Mouse (Mus musculus) retina, adult 2 months (tissue): Measurements from ENCODE around the gene Ccdc169.

Source experiments
- DNase-seq: peaks from one replicate; pipeline ENCODE4 v3.0.0-alpha.2; 2012; ENCODE audit warnings: low read depth, low spot score

Gene Ccdc169

DNA sequence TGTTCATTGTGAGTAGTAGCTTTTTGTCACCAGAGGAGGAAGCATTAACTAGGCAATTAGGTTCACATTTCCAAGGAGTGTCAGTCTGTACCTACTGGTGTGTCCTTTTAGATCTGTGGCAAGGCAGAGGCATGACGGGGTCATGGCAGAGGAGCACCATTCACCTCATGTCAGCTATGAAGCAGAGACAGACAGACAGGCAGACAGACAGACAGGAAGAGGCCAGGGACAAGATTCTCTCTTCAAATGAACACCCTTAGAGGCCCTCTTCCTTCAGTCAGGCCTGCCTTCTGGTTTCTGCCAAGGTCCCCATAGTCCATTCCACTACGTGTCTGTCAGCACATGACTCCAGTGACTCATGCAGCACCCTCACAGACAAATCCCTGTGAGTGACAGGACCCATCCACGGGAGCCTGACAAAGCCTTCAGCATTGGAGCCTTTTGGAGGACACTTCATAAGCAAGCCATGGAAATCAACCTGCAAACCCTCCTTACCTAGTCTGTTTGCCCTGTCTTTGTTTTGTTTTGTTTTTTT is 14.7 kb upstream of the Ccdc169 start:
- DNase-seq, result no peak

DNA sequence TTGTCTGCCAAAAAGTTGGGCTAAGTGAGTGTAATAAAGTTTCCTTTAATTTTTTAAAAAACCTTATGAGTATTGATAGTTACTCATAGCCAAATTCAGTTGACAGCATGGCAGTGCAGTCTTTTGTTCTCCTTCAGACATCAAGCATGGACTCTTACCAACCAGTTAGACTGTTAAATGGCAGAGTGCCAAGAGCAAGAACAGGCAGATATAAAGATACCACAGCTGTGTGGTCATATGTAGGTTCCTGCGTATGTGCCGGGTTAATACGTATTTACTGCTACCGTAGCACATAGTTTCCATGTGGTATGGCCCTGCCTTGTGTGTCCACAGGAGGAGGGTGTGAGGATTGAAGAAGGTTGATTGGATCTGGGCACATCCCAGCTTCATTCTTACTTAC is 14.1 kb upstream of the Ccdc169 start:
- DNase-seq, result no peak

GRCm38 (mm10) chr3:55129181-55129692 is 7.9 kb upstream of the Ccdc169 start:
- DNase-seq, result no peak

DNA sequence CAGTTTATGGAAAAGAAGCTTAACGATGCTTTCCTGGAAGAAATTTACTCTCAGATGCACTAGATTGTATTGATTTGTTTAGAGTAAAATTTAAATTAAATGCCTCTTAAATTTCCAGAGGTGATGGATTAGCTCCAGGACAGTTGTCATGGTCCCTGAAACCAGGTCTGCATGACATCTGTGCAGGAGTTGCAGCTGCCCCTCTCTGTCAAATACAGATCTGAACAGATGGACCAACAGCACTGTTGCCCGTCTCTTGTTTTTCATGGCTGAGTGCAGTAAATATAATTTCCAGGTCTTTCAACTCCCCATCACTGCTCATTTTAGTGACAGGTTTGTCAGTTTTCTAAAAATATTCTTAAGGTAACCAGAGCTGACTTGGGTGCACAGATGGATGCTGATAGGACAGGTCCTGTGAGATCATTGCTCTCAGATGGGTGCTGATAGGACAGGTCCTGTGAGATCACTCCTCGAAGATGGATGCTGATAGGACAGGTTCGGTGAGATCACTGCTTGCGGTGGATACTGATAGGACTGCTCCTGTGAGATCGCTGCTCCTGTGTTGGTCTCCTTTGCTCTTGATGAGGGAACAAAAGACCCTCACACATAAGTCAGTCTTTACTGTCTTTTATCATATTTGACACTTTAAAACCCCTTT is 5.4 kb upstream of the Ccdc169 start:
- no peak for DNase-seq

DNA sequence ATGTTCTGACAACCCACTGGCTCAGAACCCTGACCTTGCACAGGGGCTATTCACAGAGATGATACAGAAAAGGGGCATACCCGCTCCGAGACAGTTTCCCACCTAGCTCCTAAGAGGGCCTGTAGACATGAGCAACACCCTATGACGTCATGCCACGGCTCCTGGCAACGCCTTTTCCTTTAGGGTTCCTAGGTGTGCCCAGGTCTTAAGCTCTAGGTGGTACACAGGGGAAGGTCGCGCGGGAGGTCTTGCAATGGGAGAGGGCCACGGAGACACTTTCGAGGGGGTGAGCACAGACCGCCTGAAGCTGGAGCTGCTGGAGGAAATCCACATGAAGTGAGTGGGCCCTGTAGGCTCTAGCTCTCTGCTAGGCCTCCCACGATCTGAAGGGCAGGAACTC is 2.7 kb downstream of the Ccdc169 start:
- DNase-seq, result no peak

- DNase-seq, result no peak
Measured at GRCm38 (mm10) chr3:55141401-55141800, 4.3 kb downstream of the Ccdc169 start.

DNA sequence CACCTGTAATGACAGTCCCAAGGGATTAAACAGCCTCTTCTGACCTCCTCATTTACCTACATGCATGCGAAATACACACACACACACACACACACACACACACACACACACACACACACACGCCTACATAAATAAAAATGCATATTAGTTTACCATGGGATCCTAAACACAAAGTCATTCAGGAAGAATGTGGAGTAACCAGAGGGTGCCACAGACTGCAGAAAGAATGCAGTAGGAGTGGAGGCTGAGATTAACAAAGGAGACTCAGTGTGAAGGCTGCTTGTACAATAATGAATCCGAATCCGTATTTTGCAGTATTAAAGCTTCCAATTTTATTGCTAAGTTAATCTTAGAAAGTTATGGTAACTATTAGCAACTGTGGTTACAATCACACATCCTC is 7.8 kb downstream of the Ccdc169 start:
- DNase-seq, result no peak

DNA sequence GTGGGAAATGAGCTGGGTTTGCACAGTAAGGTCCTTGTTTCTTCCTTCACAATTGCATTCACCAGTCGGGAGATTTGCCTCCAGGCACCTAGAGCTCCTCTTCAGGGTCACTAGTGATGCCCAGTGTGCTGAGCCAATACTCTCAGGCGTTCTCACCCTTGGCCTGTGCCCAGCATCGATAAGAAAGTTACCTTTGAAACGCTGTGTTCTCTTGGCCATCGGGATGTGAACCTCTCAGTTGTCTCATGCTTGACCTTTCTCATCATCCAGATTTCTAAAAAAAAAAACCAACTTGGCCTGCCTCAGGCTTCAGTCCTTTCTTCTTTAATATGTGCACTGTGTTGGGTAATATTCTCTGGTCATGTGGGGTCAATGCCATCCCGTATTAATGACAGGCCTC is 9.3 kb downstream of the Ccdc169 start:
- no peak for DNase-seq

GRCm38 (mm10) chr3:55147156-55147555 is 10.0 kb downstream of the Ccdc169 start:
- DNase-seq, result no peak

- DNase-seq, result no peak
Measured at GRCm38 (mm10) chr3:55148091-55148490, 11.0 kb downstream of the Ccdc169 start.

GRCm38 (mm10) chr3:55151656-55152433 is 14.7 kb downstream of the Ccdc169 start:
- peak; percentile 25 for DNase-seq

DNA sequence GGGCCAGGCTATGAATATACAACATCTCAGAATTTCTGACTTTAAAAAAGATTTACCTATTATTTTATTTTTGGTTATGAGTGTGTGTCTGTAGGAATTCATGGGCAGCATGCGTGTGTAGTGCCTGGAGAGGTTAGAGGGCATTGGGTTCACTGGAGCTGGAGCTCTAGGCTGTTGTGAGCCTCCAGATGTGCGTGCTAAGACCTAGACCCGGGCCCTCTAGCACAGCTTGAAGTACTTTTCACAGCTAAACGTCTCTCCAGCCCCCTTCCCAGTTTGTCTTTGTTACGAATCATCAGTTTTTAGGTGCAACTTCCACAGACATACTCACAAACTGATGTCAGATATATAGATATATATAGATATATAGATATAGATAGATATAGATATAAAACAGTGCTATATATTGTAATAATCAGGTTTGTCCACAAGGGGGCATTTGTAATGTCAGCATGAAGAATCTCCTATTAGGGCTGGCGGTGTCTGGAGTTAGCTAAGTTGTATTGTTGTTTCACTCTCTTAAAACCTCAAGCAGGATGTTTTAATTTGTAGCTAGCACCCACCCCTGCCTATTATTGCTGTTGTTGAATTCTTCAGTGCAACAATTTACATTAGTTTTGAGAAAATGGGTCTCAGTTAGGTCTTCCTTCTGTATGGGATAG is 15.7 kb downstream of the Ccdc169 start:
- DNase-seq, result peak; percentile 39

- no peak for DNase-seq
Measured at GRCm38 (mm10) chr3:55154163-55154562, 17.0 kb downstream of the Ccdc169 start.

GRCm38 (mm10) chr3:55157413-55157812 is 20.3 kb downstream of the Ccdc169 start:
- no peak for DNase-seq

DNA sequence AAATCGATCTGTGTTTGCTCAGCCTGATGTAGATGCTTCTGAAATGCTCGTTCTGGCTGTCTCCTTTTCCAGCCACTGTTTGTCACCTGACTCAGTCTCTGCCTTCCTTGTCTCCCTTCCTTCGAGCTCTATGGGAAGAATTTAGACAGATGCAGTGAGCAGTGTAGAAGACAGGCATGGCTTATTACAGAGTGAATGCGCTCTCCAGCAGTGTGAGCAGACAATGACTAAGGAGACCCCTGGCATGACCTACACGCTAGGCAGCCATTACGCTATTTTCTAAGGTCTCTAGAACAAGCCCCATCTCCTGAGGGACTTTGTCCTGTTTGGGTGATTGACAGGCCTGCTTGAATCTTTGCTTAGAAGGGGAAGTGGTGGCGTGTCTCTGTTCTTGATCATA is 24.0 kb downstream of the Ccdc169 start:
- no peak for DNase-seq

DNA sequence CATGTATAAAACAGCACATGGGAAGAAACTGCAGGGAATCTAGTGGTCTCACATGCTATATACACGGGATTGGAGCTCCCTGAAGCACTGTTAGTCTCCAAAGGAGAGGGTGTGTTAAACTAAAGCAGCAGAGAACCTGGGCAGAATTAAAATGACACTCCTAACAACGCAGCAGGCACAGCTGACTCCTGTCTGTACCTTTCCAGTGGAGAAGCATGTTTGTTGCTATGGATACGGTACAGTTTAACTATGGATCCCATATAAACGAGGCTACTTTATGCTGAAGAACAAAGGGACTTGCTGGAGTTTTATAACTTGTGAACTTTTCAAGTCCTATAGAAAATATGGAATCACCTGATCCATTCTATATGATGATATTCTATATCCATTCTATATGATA is 26.4 kb downstream of the Ccdc169 start:
- DNase-seq, result no peak

GRCm38 (mm10) chr3:55172478-55172877 is 35.3 kb downstream of the Ccdc169 start:
- DNase-seq, result no peak

DNA sequence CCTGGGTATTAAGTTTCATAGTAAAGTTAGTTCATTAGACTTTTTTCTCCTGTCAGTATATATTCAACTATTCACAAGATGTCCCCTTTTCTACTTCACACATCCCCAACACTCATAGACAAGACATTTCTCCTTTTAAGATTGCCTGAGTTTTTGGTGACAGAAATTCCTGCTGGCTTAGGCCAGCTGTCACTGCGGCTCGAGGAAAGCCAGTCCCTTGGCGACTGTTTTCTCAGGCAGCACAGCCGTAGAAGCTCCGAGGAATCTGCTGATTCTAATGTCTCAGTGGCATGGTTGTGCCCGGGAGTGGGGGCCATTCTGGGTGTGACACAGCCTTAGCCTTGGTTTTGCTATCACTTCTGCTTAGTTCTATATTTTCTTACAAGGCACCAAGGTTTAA is 40.1 kb downstream of the Ccdc169 start:
- no peak for DNase-seq

GRCm38 (mm10) chr3:55181766-55182165 is 44.6 kb downstream of the Ccdc169 start, which contains the start of gene Sohlh2:
TSS of gene Sohlh2 (plus strand) at chr3:55182028.
- no peak for DNase-seq

DNA sequence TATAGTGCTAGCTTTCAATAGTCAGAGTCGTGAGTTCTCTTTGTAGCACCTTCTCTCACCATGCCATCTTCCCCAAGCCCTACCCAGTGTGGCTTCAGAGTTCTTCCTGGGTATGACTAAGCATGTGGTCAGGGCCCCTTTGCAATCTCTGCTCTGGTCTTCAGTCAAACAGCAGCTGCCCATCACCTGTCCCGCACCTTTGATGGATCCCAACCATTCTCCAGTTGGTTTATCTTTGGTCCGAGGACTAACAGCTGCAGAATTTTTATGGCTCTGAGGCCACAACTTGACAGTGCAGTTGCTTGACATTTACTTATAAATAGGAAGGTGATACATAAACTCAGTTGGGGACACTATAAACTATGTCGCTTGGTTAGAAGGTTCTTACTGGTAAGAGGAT is 54.5 kb downstream of the Ccdc169 start:
- no peak for DNase-seq

DNA sequence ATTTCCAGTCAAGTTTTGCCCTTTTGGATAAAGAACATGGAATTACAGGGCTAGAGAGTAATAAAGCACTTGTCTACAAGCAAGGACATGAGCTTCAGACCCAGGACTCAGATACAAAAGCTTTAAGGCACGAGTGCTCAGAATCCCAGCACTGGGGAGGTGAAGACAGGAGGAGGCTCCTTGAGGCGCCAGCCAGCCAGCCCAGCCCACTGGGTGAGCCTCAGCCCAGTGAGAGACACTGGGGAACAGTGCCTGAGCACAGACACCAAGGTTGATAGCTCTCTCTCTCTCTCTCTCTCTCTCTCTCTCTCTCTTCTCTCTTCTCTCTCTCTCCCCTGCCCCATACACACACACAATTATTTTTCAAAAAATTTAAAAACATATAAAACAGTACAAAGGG is 56.2 kb downstream of the Ccdc169 start:
- no peak for DNase-seq

DNA sequence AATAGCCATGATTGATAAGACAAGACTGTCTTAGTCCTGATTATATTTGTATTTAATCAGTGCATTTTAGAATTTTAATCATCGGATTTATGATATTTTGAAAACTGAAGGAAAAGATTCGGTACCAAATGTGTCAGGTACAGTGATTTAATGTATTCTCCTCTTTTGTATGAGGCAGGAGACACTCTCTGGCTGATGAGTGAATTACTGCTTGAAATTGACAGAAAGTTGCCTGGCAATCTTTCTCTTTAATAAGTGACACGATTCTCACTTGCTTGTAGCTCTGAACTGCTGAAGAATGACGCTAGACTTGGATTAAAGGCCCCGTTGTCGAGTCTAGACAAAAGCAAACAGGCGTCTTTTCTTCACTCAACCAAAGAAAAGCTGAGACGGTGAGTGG is 57.7 kb downstream of the Ccdc169 start:
- DNase-seq, result no peak
